Mouse (Mus musculus) olfactory bulb, adult 2 months (tissue): ENCODE measurements around the gene Fga. TPM values are rescaled to one million over a fixed set of nuclear protein-coding genes. Genes with fewer than 3 reads are reported as not detected.
A peak's percentile ranks its signal among the peaks of the same experiment; 100 is the strongest.

Experiments used
- H3K27ac ChIP-seq: fragments of 200-500 bp; 2 replicates; pipeline ENCODE4 v1.5.1; 2012; ENCODE audit warnings: low read depth, low read length; ENCODE audit not compliant: insufficient read depth
- H3K4me1 ChIP-seq: fragments of 200-500 bp; 2 replicates; pipeline ENCODE4 v1.6.1; 2012; ENCODE audit warnings: low read length; ENCODE audit not compliant: control insufficient read depth, insufficient read depth
- H3K4me3 ChIP-seq: fragments of 200-500 bp; 2 replicates; pipeline ENCODE4 v1.5.1; 2012; ENCODE audit warnings: mild to moderate bottlenecking, low read depth, low read length, moderate library complexity; ENCODE audit not compliant: insufficient read depth
- CTCF ChIP-seq: fragments of 200-500 bp; IDR thresholded peaks from 2 replicates; pipeline ENCODE4 v1.5.1; 2012; ENCODE audit warnings: low read depth, mild to moderate bottlenecking, low read length, moderate library complexity; ENCODE audit not compliant: insufficient read depth
- POLR2A ChIP-seq: fragments of 200-500 bp; IDR thresholded peaks from 2 replicates; pipeline ENCODE4 v1.6.1; 2012; ENCODE audit warnings: mild to moderate bottlenecking, low read depth, low read length, moderate library complexity; ENCODE audit not compliant: insufficient read depth
- WGBS: fragments of 180-500 bp; shearing (Covaris S2); methylation state at CpG from one replicate; pipeline ENCODE4 v1.1.7; 2018; 5-methylcytosine and 5-hydroxymethylcytosine counted together
- polyA plus RNA-seq: library from polyadenylated mRNA; stranded (reverse); fragments of >200 nt; gene quantifications from 2 replicates; pipeline ENCODE4 v1.2.4, GENCODE M21; 2012; ENCODE audit warnings: low replicate concordance; ENCODE audit not compliant: missing spikeins, insufficient read depth, insufficient read length

Fga gene
- not detected in 2 replicates for polyA plus RNA-seq

DNA sequence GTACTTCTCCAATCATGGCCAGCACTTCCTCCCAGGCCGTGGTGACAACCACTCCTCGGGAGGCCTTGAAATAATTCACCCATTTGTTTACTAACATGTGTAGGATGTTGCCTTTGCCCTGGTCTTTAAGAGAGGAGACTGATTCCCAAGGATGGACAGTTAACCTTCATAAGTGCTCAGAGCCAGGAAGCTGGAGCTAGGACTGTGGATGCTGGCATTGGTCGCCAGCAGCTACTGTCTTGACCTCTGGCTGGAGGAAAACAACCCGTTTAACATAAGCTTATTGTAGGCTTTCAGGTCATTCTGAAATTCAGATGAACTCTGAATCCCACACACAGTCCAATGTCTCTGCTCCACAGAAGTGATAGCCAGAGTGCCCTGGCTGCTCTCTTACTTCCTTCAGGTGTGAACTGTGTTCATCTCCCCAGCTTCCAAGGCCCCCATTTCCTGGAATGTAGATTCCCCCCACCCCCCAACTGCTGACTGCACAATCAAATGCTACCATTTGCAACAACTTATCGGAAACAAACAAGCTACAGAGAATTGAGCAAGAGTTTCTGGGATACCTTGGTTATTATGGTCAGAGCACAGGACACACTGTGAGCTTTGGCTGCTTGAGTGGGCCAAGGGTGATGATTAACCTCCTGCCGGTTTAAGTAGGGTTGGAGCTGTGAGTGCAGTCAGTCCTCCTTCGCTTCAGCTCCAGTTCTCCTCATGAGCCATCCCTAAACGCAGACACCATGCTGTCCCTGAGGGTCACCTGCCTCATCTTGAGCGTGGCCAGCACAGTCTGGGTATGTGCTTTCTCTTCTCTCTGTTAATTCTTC, at the start of gene Fga:
Fga (plus strand) TSS at position 602 of the 827 bp plus-strand sequence.
- WGBS = 84% methylated on average over 9 of the region's 9 CpGs
- TF ChIP-seq POLR2A (no peak), CTCF (no peak)
- Histone ChIP-seq H3K4me3 (no peak within 1 kb of the TSS), H3K27ac (no peak within 1 kb of the TSS), H3K4me1 (peaks cover 6% of the 10 kb centered on the region; the same call in 1 of the 2 replicates)

DNA sequence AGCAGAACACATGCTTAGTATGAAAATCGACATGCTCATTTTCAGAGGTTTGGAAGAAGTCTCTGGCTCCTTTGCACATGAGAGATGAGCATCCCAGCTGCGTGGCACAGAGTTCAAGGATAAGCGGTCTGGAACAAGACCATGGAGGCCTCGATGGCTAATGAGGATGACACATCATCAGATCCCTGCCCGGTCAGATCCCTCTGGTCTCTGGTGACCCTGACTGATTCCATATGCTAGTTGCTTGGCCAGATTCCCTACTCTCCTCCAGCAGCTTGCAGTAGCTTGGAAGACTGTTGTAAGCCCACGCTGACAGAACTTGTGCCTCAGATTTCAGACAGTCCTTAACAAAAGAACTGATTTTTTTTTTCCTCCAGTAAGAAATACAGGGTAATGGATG, 45.1 kb upstream of the Fga start:
- TF ChIP-seq POLR2A = no peak
- TF ChIP-seq CTCF = no peak
- Histone ChIP-seq H3K4me3 (no peak overlapping the region), H3K4me1 (no peaks in the 10 kb centered on the region), H3K27ac (no peak overlapping the region)
- WGBS = 77% methylated on average over 6 of the region's 6 CpGs

- Histone ChIP-seq H3K27ac (no peak overlapping the region), H3K4me1 (no peaks in the 10 kb centered on the region), H3K4me3 (no peak overlapping the region)
- TF ChIP-seq CTCF (no peak), POLR2A (no peak)
- 57% methylated on average over 8 of the region's 8 CpGs for WGBS
Measured at GRCm38 (mm10) chr3:82981861-82982260, 44.0 kb upstream of the Fga start.

- WGBS = 56% methylated on average over 2 of the region's 2 CpGs
- Histone ChIP-seq H3K4me1 (no peaks in the 10 kb centered on the region), H3K27ac (no peak overlapping the region), H3K4me3 (no peak overlapping the region)
- no peak for TF ChIP-seq POLR2A
- no peak for TF ChIP-seq CTCF
Measured at GRCm38 (mm10) chr3:82984840-82985239, 41.0 kb upstream of the Fga start.

GRCm38 (mm10) chr3:82991963-82992362, 33.9 kb upstream of the Fga start:
- no peak for TF ChIP-seq CTCF
- TF ChIP-seq POLR2A = no peak
- Histone ChIP-seq H3K27ac (no peak overlapping the region), H3K4me1 (peaks cover 5% of the 10 kb centered on the region; the same call in 1 of the 2 replicates), H3K4me3 (no peak overlapping the region)
- WGBS = 85% methylated on average over 12 of the region's 12 CpGs

- 94% methylated on average over 6 of the region's 6 CpGs for WGBS
- peaks cover 5% of the 10 kb centered on the region; the same call in 1 of the 2 replicates for H3K4me1 ChIP-seq
- no peak overlapping the region for H3K4me3 ChIP-seq
- no peak for TF ChIP-seq CTCF
- TF ChIP-seq POLR2A = no peak
- no peak overlapping the region for H3K27ac ChIP-seq
Measured at GRCm38 (mm10) chr3:82992956-82993355, 32.9 kb upstream of the Fga start.

GRCm38 (mm10) chr3:82995368-82995767, 30.5 kb upstream of the Fga start:
- H3K27ac ChIP-seq = no peak overlapping the region
- 19% methylated on average over 24 of the region's 24 CpGs for WGBS
- H3K4me3 ChIP-seq = no peak overlapping the region
- TF ChIP-seq CTCF (0 out of 2 replicates have a peak, but pooled peaks have one; percentile 17), POLR2A (no peak)
- H3K4me1 ChIP-seq = peaks cover 5% of the 10 kb centered on the region; the same call in 1 of the 2 replicates

- Histone ChIP-seq H3K27ac (no peak overlapping the region), H3K4me3 (no peak overlapping the region), H3K4me1 (peaks cover 5% of the 10 kb centered on the region; the same call in 1 of the 2 replicates)
- TF ChIP-seq POLR2A = no peak
- no peak for TF ChIP-seq CTCF
- WGBS = 89% methylated on average over 3 of the region's 3 CpGs
Measured at GRCm38 (mm10) chr3:82996656-82997055, 29.2 kb upstream of the Fga start.

DNA sequence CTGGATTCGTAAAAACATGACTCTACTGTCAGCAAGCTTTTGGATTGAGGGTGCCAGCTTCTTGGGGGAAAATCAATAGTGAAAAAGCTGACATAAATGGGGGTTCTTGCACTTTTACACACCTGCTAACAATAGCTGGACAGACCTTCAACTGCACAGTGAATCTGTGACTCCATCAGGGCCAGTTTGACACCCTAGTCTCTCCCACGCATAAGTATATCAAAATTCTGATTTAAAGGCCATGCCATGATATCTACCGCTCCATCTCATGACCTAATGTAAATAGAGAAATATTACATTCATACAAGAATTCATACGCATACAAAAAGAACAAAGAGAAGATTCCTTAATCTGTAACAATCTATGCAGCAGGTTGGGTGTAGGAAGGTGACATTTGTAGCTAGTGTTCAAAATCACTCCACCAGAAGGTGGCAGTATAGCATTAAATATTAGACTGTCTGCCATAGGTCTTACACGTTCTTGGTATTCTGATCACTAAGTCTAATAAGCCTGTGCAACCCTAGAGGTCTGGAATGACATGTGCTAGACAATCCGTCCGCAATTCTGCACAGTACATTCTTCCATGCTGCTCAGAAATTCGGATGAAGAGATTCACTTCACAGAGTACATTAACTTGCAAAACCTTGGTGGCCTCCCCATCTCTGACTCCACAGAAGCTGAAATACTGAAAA, 27.0 kb upstream of the Fga start:
- no peak for TF ChIP-seq CTCF
- 29% methylated on average over 8 of the region's 8 CpGs for WGBS
- no peak overlapping the region for H3K4me3 ChIP-seq
- no peak overlapping the region for H3K27ac ChIP-seq
- peaks cover 5% of the 10 kb centered on the region; the same call in 1 of the 2 replicates for H3K4me1 ChIP-seq
